Mouse (Mus musculus): ENCODE results near the gene H2-DMa.

The H2-DMa gene

DNA sequence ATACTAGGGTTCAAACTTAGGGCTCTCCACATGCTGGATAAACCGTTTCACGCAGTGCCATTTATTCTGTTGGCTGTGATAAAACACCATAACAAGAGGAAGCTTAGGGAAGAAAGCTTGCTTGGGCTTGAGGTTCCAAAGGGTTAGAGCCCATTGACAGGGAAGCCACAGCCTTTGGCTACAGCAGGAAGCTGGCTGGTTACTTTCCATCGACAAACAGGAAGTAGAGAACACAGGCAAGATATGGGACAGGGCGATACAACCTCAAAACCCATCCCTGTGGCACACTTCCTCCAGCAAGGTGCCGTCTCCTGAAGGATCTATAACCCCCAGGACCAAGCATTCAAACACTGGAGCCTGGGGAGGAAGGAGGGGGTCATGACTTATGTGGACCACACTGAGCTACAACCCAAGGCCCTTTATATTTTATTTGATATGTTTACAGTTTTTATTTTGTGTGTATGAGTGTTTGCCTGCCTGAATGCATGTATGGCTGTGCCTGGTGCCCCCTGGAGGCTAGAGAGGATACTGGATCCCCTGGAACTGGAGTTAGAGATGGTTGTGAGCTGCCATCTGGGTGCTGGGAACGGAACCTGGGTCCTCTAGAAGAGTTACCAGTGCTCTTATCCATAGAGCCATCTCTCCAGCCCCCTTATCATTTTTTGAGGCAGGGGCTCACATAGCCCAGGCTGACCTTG lies 45.8 kb downstream of the H2-DMa start:
- DNase-seq: no peak

DNA sequence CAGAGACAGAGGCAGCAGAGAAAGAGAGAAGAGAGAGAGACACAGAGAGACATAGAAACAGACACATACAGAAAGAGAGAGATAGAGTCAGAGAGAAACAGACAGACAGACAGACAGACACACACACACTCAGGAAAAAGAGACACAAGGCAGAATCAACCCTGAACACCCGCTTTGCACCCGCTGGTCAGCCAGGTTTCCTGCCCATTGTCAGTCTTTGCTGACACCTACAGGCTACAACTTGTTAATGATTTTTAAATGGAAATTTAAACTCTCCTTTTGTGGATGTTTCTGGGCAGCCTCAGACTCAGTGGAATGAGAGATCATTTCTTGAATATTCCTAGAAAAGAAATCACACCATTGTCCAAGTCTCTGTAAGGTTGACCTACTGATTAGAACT lies 49.9 kb downstream of the H2-DMa start:
- peak; percentile 14 to 28 for DNase-seq

DNA sequence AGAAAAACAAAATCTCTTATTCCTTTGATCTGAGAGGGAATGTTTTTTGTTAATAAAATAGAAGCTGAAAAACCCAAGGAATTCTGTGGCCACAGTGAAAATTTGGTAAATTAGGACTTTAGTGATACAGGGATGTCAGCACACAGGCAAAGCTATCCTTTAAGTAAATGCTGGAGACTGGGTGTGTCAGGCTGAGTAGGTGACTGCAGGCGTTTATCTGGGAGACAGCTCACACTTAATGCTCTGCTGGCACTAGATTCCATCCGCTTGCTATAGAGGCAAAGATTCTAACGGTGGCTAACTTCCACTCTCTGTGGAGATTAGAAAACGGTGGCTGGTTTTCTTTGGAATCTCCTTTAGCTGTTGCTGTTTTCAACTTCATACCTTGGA lies 51.1 kb downstream of the H2-DMa start:
- DNase-seq: no peak

DNA sequence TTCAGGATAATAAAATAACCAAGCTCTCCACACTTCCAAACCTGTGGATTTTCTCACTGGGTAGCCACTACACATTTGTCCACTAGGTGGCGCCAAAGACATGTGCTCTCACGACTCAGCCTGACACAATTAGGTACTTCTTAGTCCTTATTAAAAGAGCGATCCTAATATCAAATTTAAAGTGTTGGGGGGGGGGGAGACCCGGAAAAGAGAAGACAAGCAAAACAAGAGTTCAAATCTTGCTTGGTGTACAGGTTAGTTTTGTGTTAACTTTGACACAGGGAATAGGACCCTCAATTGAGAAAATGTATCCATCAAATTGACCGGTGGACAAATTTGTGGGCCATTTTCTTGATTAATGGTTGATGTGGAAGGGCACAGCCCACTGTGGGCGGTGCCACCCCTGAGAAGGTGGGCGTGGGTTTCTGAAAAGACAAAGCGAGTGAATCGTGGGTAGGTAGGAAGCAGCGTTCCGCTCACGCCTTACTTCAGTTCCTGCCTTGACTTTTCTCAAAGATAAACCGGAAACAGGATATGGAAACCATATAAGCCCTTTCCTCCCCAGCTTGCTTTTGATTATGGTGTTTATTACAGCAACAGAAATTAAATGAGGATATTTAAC lies 51.6 kb downstream of the H2-DMa start:
- DNase-seq: peak; percentile 74 to 83

DNA sequence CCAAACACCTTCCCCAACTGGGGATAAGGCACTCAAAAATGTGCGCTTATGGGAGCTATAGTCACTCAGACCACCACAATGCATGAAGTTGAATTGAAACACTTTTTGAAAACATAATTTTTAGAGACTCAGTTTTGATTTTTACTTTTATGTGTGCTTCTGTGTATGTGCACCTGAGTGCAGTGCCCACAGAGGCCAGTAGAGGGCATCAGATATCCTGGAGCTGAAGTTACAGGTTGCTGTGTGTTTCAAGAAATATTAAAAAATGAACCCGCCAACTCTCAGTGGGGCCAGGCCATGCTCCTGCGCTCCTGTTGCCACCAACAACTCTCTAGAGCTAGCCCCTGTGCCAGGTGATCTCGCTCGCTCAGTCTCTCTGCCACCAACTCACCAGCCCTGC lies 53.2 kb downstream of the H2-DMa start:
- no peak for DNase-seq

DNA sequence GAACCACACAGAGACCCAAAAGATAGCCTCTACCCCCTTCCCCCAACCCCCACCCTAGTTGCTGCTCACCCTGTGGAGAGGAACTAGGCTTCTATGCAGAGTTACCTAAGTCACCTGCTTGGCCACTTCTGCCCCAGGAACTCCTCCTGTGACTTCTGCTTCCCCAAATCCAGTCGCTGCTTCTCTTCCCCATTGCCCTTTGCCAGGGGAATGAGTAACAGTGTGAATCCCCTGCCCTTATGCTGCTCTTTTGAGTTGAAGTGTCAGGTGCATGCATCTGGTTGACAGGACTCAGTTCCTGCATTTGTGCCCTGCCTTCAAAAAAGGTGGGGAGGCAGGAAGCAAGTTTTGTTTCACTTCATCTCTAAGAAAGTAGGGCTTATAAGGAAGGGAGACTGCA lies 54.7 kb downstream of the H2-DMa start:
- no peak for DNase-seq

DNA sequence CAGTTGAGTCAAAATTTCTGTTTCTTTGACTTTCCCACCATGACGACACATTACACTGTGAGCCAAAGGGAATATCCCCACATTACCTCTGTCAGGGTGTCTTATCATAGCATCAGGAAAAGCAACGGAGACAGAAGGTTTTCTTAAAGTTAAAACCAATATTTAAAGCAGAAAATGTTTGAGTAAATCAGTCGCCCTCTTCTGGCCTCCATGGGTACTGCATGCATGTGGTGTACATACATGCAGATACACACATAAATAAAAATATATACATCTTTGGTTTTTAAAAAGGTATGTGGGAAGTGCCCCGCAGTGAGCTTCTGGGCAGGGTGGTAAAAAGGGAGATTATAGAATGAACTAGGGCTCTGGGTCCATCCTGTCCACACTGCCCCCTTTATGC lies 57.8 kb downstream of the H2-DMa start:
- DNase-seq: no peak

DNA sequence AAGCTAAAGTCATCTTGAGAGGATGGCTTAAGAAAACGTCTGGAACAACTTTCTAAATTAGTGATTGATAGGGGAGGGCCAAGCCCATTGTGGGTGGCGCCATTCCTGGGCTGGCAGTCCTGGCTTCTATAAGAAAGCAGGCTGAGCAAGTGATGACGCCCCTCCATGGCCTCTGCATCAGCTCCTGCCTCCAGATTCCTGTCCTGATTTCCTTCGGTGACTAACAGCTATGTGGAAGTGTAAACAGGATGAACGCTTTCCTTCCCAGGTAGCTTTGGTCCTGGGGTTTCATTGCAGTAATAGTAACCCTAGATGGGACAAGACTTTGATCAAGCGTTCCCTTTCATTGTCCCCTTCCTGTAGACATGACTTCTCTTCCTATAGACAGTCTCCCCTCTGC lies 59.7 kb downstream of the H2-DMa start:
- DNase-seq: no peak

DNA sequence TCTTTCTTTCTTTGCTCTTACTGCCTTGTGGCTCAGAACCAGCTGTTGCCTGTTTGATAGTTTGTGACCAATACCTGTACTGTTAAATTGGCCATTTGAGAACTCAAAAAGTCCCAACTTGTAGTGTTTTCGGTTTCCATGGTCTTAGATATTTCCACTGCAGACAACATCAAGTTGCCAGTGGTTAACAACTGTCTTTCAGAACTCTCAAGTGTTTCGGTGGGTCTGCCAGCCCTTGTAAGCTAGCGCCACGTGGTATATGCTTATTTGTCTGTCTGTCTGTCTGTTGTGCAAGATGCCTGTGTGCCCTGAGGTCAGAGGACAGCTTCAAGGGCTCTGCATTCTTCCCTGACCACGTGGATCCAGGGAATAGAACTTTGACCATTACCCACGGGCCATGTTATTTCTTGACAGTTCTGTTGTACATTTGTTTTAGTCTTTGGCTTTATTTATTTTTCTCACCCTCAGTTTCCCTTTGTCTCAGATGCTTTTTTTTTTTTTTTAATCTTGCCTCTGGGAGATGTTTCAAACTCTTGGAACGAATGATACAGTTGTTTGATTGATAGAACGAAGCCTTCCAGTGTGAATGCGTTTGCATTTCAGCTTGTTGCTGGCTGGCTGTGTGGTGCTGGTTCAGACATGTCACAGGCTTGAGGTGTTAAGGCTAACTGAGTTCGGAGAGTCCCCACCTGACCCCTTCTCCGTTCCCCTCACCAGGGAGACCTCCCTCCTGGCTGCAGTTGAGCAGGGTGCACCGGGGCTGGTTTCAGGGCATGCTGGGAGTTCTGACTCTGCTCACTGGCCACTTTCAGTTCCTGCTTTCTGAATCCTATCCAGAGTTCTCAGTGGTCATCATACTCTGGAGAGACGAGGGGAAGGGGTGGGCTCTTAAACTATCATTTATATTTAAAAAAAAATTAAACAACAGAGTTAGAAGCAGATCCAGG lies 60.8 kb downstream of the H2-DMa start:
- DNase-seq: no peak

DNA sequence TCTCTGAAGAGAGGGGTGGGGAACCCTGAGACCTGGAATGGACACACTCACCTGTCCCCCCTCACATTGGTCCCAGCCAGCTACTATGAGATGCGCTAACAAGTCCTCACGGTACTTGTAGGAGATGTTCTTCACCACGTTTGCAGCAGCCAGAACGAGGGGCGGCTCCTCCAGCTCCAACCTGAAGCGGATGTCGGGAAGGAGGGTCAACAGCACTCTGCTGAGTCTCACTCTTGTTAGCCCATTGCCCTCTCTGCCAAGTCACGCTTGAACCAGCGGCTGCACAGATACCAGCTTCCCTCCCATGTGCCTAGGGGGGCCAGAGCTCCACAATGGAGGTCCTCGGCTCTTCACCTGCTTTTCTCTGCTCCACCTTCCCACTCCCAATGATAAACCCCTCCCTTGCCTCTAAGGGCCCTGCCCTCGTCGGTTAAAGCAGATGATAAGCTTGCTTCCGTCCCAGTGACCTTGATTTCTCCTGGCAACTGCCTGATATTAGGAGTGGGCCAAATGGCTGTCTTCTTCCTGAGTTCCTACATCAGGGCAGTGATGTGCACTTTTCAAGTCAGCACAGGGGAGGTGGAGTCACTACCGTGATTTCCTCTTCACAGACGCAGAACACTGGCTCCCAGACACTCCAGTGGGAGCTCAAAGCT lies 64.4 kb downstream of the H2-DMa start:
- no peak for DNase-seq

DNA sequence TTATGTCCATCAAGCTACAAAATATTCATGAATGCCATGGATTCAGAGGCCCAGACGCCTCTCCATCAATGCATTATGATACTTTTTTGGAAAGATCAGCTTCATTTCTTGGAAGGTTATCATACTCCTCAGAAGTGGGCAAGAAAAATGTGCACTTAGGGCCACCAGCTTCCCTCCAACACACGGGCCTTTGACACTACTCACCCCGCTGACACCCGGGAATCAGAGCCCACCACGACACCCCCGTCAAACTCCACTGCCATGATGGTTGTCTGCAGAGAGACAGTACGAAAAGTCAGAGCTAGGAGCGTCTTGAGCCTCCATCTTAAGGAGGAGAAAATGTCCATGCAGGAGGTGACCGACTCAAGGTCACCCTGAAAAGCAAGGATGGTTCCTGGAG lies 66.2 kb downstream of the H2-DMa start:
- no peak for DNase-seq

DNA sequence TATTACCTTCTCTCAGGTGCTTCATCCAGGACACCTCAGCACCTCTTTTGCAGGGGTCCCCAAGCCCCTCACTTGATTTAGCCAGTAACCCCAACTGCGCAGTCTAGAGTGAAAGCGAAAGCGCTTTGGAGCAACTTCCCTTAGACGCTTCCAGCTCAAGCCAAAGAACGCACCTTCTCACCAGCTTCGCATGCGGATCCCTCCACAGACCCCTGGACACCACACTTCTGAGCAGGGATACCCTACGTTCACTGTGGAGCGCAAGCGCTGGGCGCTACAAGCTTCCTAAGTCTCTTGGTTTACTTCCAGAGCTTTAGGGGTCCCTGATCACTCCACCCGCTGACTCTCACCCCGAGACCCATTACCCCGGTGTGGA lies 67.5 kb downstream of the H2-DMa start:
- no peak for DNase-seq

DNA sequence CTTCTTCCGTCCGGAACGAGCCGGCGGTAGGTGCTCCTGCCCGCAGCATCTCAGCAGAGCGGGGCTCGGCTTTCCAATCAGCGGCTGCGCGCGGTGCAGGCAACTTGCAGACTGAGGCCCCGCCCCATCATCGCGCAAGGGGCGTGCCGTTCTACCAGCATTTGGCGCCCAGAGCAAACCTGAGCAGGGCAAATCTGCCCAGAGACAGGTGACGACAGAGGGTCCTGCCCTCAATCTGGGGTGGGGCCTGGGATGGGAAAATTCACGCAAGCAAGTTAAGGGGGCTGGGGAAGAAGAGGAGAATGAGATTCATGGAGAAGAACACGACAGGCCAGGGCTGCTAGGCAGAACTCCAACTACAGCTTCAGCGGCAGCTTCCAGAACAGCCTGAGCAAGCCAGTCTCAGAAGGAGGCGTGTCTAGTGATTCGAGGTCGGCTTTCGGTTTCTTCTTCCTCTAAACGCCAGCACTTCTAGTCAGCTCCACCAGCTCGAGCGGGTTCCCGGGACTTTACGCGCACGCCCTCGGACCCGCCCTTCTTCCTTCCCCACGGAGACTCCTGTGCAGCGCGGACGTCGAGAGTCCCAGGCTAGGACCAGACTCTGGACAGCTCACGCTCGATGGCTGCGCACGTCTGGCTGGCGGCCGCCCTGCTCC lies 68.0 kb downstream of the H2-DMa start, which contains the start of the genes Tap1 and Psmb9:
Gene Tap1, plus strand, starts transcription at position 293 of the 656 bp plus-strand sequence.
Gene Psmb9, minus strand, starts transcription at position 504 of the 656 bp plus-strand sequence.
- peak; percentile 88 to 90 for DNase-seq

DNA sequence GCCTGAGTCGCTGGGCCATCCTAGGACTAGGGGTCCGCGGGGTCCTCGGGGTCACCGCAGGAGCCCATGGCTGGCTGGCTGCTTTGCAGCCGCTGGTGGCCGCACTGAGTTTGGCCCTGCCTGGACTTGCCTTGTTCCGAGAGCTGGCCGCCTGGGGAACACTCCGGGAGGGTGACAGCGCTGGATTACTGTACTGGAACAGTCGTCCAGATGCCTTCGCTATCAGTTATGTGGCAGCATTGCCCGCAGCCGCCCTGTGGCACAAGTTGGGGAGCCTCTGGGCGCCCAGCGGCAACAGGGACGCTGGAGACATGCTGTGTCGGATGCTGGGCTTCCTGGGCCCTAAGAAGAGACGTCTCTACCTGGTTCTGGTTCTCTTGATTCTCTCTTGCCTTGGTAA lies 68.7 kb downstream of the H2-DMa start:
- no peak for DNase-seq

Data from cerebellum, postnatal 36 days (tissue).